Mouse (Mus musculus) forebrain, postnatal 0 days (tissue): ENCODE measurements around the gene Gm11213. TPM values are rescaled to one million over a fixed set of nuclear protein-coding genes. Genes with fewer than 3 reads are reported as not detected.
A peak's percentile ranks its signal among the peaks of the same experiment; 100 is the strongest.

ENCODE experiments used
- ATAC-seq: fragments of 200-750 bp; cut with Nextera tagmentation; 2 replicates; pipeline ENCODE4 v1.8.0; 2017; ENCODE audit warnings: mild to moderate bottlenecking, moderate library complexity
- DNase-seq: peaks from one replicate; pipeline ENCODE4 v3.0.0-alpha.2; 2015
- H3K27ac ChIP-seq: fragments of 300-500 bp; sonication (generic); 2 replicates; pipeline ENCODE4 v1.5.1; 2014; ENCODE audit warnings: low read depth, mild to moderate bottlenecking, antibody characterized with exemption, low read length, moderate library complexity, mixed read lengths
- H3K27me3 ChIP-seq: fragments of 300-500 bp; sonication (generic); 2 replicates; pipeline ENCODE4 v1.6.1; 2014; ENCODE audit warnings: mild to moderate bottlenecking, low read length, mixed read lengths; ENCODE audit not compliant: insufficient read depth
- H3K36me3 ChIP-seq: fragments of 300-500 bp; sonication (generic); 2 replicates; pipeline ENCODE4 v1.6.1; 2014; ENCODE audit warnings: mild to moderate bottlenecking, moderate library complexity; ENCODE audit not compliant: insufficient read depth
- H3K4me1 ChIP-seq: fragments of 300-500 bp; sonication (generic); 2 replicates; pipeline ENCODE4 v1.6.1; 2014; ENCODE audit warnings: antibody characterized with exemption; ENCODE audit not compliant: insufficient read depth
- H3K4me2 ChIP-seq: fragments of 300-500 bp; sonication (generic); 2 replicates; pipeline ENCODE4 v1.6.1; 2014; ENCODE audit warnings: low read depth, mild to moderate bottlenecking, moderate library complexity
- H3K4me3 ChIP-seq: fragments of 300-500 bp; sonication (generic); 2 replicates; pipeline ENCODE4 v1.5.1; 2014; ENCODE audit warnings: low read depth, low read length, mixed read lengths
- H3K9ac ChIP-seq: fragments of 300-500 bp; sonication (generic); 2 replicates; pipeline ENCODE4 v1.6.1; 2014; ENCODE audit warnings: mild to moderate bottlenecking
- H3K9me3 ChIP-seq: fragments of 300-500 bp; sonication (generic); 2 replicates; pipeline ENCODE4 v1.6.1; 2016; ENCODE audit warnings: low read length
- CTCF ChIP-seq: sonication (generic); IDR thresholded peaks from 2 replicates; pipeline ENCODE4 v1.5.1; 2016; ENCODE audit warnings: antibody characterized with exemption, control low read depth, low read depth
- WGBS: fragments of 180-500 bp; shearing (Covaris S2); extraction: QIAGEN DNeasy Blood & Tissue Kit; methylation state at CpG from one replicate; pipeline ENCODE4 v1.1.7; 2014; 5-methylcytosine and 5-hydroxymethylcytosine counted together
- polyA plus RNA-seq: library from polyadenylated mRNA; unstranded; fragments of >200 nt; fragmentation: Nextera tagmentation; extraction: Ambion mirVana; gene quantifications from 2 replicates; pipeline ENCODE4 v1.2.1, GENCODE M21; 2015
- total RNA-seq: library from RNA; depleted of rRNA; stranded (reverse); fragments of >200 nt; gene quantifications from 2 replicates; pipeline ENCODE4 v1.2.3, GENCODE M21; 2014; rRNA removed

The Gm11213 gene
- total RNA-seq = not detected in 2 replicates
- polyA plus RNA-seq = not detected in 2 replicates

DNA sequence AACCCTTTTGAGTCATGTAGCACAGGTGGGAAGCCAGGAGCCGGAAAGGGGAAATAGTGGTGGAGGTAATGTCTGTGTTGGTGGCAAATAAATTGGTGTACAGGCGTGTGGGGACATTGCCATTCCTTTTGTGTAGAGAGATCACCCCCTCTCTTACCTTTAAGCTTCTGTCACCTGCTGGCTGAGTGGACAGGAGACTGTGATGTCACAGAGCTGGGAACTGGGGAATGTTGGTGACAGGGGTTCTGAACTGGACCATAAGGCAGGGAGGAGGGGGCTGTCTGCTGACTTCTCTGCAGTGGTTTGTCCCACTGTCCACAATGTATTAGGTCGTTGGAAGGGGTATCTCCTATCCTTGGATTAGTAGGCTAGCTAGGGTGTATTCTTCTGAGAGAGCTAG lies at the start of gene Gm11213:
Gene Gm11213 (minus strand): TSS at position 317 of the 400 bp plus-strand sequence.
- Histone ChIP-seq H3K36me3 (no peaks in the 10 kb centered on the region), H3K4me1 (no peaks in the 10 kb centered on the region), H3K9me3 (no peaks in the 10 kb centered on the region), H3K4me2 (no peak within 1 kb of the TSS), H3K4me3 (no peak within 1 kb of the TSS), H3K9ac (no peak within 1 kb of the TSS), H3K27ac (no peak within 1 kb of the TSS), H3K27me3 (no peaks in the 10 kb centered on the region)
- DNase-seq (no peak), ATAC-seq (no peak)
- WGBS = 78% methylated on average over 3 of the region's 3 CpGs
- TF ChIP-seq CTCF = no peak

GRCm38 (mm10) chr4:63654381-63654780 lies 49.3 kb upstream of the Gm11213 start:
- no peak overlapping the region for H3K4me3 ChIP-seq
- no peak overlapping the region for H3K9ac ChIP-seq
- H3K4me1 ChIP-seq = no peaks in the 10 kb centered on the region
- H3K27me3 ChIP-seq = no peaks in the 10 kb centered on the region
- ATAC-seq (no peak), DNase-seq (no peak)
- no peak; the same call in 1 of the 2 replicates for TF ChIP-seq CTCF
- no peak overlapping the region for H3K27ac ChIP-seq
- WGBS = 76% methylated on average over 1 of the region's 1 CpGs
- H3K36me3 ChIP-seq = no peaks in the 10 kb centered on the region
- no peak overlapping the region for H3K4me2 ChIP-seq
- H3K9me3 ChIP-seq = no peaks in the 10 kb centered on the region

- Histone ChIP-seq H3K27ac (no peak overlapping the region), H3K9me3 (no peaks in the 10 kb centered on the region), H3K4me3 (no peak overlapping the region), H3K27me3 (no peaks in the 10 kb centered on the region), H3K4me2 (no peak overlapping the region), H3K9ac (no peak overlapping the region), H3K4me1 (no peaks in the 10 kb centered on the region), H3K36me3 (no peaks in the 10 kb centered on the region)
- TF ChIP-seq CTCF = no peak
- DNase-seq (no peak), ATAC-seq (peak; percentile 47; the same call in 1 of the 2 replicates)
Measured at GRCm38 (mm10) chr4:63643956-63644726, 39.1 kb upstream of the Gm11213 start.

DNA sequence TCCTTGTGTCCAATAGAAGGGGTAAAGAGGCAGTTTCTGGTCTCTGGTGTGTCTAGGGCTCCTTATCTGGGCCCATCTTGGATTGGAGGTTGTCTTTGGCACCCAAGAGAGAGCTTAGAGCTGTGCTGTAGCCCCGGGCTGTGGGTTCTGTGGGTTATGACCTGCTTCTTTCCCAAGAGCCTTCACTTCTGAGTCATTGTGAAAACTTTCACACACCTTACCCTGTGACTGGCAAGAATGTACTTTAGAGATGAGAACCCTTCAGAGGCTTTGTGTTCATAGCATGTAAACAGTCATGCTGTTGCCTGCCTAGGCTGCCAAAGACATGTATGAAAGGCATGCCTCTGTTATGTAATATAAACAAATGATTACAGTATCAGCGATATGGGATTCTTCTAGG lies 34.8 kb upstream of the Gm11213 start:
- DNase-seq = no peak
- H3K27me3 ChIP-seq = no peaks in the 10 kb centered on the region
- no peaks in the 10 kb centered on the region for H3K36me3 ChIP-seq
- no peak overlapping the region for H3K4me2 ChIP-seq
- no peaks in the 10 kb centered on the region for H3K4me1 ChIP-seq
- H3K4me3 ChIP-seq = no peak overlapping the region
- no peaks in the 10 kb centered on the region for H3K9me3 ChIP-seq
- WGBS = 86% methylated on average over 2 of the region's 2 CpGs
- ATAC-seq = no peak
- H3K27ac ChIP-seq = no peak overlapping the region
- H3K9ac ChIP-seq = no peak overlapping the region
- no peak for TF ChIP-seq CTCF

DNA sequence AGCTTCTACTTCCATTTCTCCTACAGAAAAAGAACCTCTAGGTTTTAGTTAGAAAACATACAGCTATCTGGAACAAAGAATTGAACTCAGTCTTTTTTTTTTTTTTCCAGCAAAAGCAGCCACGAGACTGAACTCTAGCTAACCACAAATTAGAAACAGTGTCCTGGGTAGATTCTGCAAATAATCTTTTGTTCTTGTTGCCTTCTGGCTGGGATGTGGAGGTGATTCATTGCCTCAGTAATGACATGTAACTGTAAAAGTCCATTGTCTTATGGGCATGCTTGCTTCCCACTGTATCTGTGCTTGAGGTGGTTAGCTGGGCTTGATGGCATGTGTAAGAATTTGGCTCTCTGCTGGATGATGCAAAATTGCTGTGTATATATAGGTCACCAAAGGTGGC lies 33.5 kb upstream of the Gm11213 start:
- Histone ChIP-seq H3K36me3 (no peaks in the 10 kb centered on the region), H3K9me3 (no peaks in the 10 kb centered on the region), H3K4me1 (no peaks in the 10 kb centered on the region), H3K9ac (no peak overlapping the region), H3K27ac (no peak overlapping the region), H3K27me3 (no peaks in the 10 kb centered on the region), H3K4me2 (no peak overlapping the region), H3K4me3 (no peak overlapping the region)
- DNase-seq (no peak), ATAC-seq (no peak)
- TF ChIP-seq CTCF = no peak
- WGBS = 48% methylated on average over 1 of the region's 1 CpGs

DNA sequence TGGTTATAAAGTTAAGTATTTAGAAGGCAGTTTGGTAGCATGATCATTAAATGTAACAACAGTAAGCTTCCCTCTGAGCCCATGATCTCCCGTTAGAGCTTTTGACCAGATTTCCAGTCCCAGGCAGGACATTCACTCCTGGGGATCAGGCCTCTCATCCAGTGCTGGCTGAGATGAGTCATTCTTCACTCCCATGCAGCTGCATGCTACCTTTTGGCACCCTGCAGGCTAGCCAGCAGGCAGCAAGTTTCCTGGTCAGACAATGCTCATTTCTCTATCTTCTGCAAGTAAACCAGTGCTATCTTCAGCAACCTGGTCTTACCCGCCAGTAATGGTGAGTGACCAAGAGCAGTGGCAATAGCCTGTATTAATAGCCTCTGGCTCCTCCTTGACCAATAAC lies 28.1 kb upstream of the Gm11213 start:
- H3K9me3 ChIP-seq = no peaks in the 10 kb centered on the region
- ATAC-seq (no peak), DNase-seq (no peak)
- H3K4me2 ChIP-seq = no peak overlapping the region
- H3K27ac ChIP-seq = no peak overlapping the region
- H3K36me3 ChIP-seq = no peaks in the 10 kb centered on the region
- H3K27me3 ChIP-seq = no peaks in the 10 kb centered on the region
- no peak for TF ChIP-seq CTCF
- 91% methylated on average over 2 of the region's 2 CpGs for WGBS
- no peak overlapping the region for H3K9ac ChIP-seq
- H3K4me3 ChIP-seq = no peak overlapping the region
- no peaks in the 10 kb centered on the region for H3K4me1 ChIP-seq

DNA sequence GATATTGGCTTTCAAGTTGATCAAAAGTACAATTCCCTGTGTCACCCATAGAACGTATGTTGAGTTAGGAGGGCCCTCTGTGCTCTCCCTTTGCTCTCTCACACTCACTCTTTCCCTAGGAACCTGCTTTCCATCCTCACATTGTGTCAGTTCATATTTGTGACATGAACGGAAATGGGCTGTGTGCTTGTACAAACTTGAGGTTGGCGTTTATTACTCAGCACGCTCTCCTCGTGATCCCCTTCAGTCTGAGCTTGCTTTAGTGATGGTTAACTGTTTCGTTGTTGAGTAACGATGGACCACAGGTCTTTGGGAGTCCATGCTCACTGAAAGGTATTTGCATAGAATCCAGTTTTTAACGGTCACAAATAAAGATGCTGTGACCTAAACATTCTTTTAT lies 22.1 kb upstream of the Gm11213 start:
- no peaks in the 10 kb centered on the region for H3K9me3 ChIP-seq

More for the DNA sequence above, 22.1 kb upstream of the Gm11213 start:
- 86% methylated on average over 8 of the region's 8 CpGs for WGBS
- Histone ChIP-seq H3K4me2 (no peak overlapping the region), H3K27ac (no peak overlapping the region), H3K36me3 (no peaks in the 10 kb centered on the region), H3K9ac (no peak overlapping the region), H3K27me3 (no peaks in the 10 kb centered on the region), H3K4me3 (no peak overlapping the region), H3K4me1 (no peaks in the 10 kb centered on the region)
- DNase-seq (no peak), ATAC-seq (no peak)
- no peak for TF ChIP-seq CTCF
